Mouse (Mus musculus) cerebellum, adult 11-12 months (tissue): Measurements from ENCODE around the gene Svep1.

ENCODE experiments used
- DNase-seq: peaks from one replicate; pipeline ENCODE4 v3.0.0; 2022

Gene Svep1

GRCm38 (mm10) chr4:58077950-58078349, 128.7 kb downstream of the Svep1 start:
- DNase-seq = no peak

- DNase-seq = no peak
These were observed 129.1 kb downstream of the Svep1 start for GRCm38 (mm10) chr4:58077536-58077935.

GRCm38 (mm10) chr4:58072888-58073287, 133.8 kb downstream of the Svep1 start:
- no peak for DNase-seq

GRCm38 (mm10) chr4:58068886-58069285, 137.8 kb downstream of the Svep1 start:
- DNase-seq = peak; percentile 56

GRCm38 (mm10) chr4:58064721-58065120, 141.9 kb downstream of the Svep1 start:
- DNase-seq = no peak

GRCm38 (mm10) chr4:58062933-58063332, 143.7 kb downstream of the Svep1 start:
- no peak for DNase-seq

- no peak for DNase-seq
These were observed 151.0 kb downstream of the Svep1 start for GRCm38 (mm10) chr4:58055653-58056052.

- no peak for DNase-seq
These were observed 152.2 kb downstream of the Svep1 start for GRCm38 (mm10) chr4:58054441-58054840.

- no peak for DNase-seq
These were observed 155.9 kb downstream of the Svep1 start for GRCm38 (mm10) chr4:58050746-58051145.

GRCm38 (mm10) chr4:58050276-58050675, 156.4 kb downstream of the Svep1 start:
- no peak for DNase-seq

GRCm38 (mm10) chr4:58044833-58045232, 161.8 kb downstream of the Svep1 start:
- DNase-seq = no peak

- DNase-seq = no peak
These were observed 162.3 kb downstream of the Svep1 start for GRCm38 (mm10) chr4:58044356-58044755.

- DNase-seq = no peak
These were observed 166.6 kb downstream of the Svep1 start for GRCm38 (mm10) chr4:58040093-58040492.

GRCm38 (mm10) chr4:58037096-58037705, 169.5 kb downstream of the Svep1 start:
- no peak for DNase-seq

GRCm38 (mm10) chr4:58034663-58035062, 172.0 kb downstream of the Svep1 start:
- DNase-seq = no peak

GRCm38 (mm10) chr4:58032714-58033113, 173.9 kb downstream of the Svep1 start:
- no peak for DNase-seq

GRCm38 (mm10) chr4:58009024-58009423, 197.6 kb downstream of the Svep1 start, which contains the start of gene Txndc8:
TSS of gene Txndc8 (minus strand) at chr4:58009124.
- DNase-seq = no peak

- DNase-seq = no peak
These were observed 203.2 kb downstream of the Svep1 start for GRCm38 (mm10) chr4:58003501-58003900.
